Comparison of ENCODE assay signal across 12 mouse cellular contexts in the genomic region with DNA sequence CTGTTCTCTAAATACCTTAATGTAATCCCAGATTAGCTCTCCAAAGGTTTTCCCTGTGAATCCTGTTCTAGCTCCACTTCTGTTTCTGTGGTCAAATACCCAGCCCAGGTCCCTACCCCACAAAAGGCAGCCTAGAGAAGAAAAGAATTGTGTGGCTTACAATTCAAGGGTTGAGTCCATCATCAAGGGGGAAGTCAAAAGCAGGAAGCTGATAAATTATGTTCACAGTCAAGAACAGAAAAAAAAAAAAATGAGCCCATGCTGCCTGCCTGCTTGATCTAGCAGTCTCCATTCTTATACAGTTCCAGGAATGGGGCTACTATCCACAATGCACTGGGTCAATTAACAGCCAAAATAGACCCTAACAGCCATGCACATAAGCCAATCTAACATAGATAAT.
"Had no signal": no experiment of that assay in that cellular context is flagged by ENCODE, and none has a peak within 500 bp of the region (broad histone marks: within the 10 kb centered on the region; RNA-seq: fewer than 3 reads in every experiment).

No protein-coding gene starts in this region.

- DNase-seq: retina, postnatal 1 day; right cerebral cortex, adult 18-20 months; right cerebral cortex, postnatal 14 days; right cerebral cortex, postnatal 25 days; right cerebral cortex, postnatal 4 days; spleen, adult 18-20 months; thymus, adult 18-20 months; thymus, adult 2 months; thymus, postnatal 14 days; thymus, postnatal 25 days; thymus, postnatal 36 days; thymus, postnatal 4 days had no signal
